Mouse (Mus musculus) E14TG2a.4 (cell line): ENCODE data around the gene Fyn.

Experiments
- CTCF ChIP-seq: conservative IDR thresholded peaks from 2 replicates; pipeline ENCODE4 v1.5.1; 2014; ENCODE audit warnings: low read length
- NANOG ChIP-seq: IDR thresholded peaks from 2 replicates; pipeline ENCODE4 v1.6.1; 2014; ENCODE audit warnings: borderline replicate concordance, low read length, mixed read lengths
- POU5F1 ChIP-seq: IDR thresholded peaks from 2 replicates; pipeline ENCODE4 v1.6.1; 2014; ENCODE audit warnings: low read length, borderline replicate concordance

DNA sequence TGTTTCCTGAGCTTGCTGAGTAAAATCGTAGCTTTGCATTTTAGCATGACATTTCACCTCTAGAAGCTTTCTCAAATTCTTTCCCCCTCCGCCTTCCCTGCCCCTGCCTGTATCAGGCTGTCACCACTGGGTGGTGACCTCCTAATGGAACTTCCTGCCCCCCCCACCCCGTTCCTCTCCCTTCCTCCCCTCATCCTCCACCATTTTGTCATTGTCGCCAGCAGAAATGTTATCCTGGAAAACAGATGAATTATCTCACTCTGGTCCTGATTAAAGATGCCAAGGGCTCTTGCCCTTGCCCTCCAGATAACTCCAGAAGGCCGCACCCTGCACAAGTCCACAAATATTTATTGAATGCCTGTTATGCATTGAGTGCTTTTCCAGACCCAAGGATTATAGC is 187.1 kb downstream of the Fyn start:
- TF ChIP-seq CTCF (no peak), POU5F1 (no peak), NANOG (no peak)
